Mouse (Mus musculus) limb, embryonic 15.5 days (tissue): ENCODE measurements at regions not wholly inside any gene's neighbourhood (a gene's known extent, or its start where the extent isn't known, plus 50 kb on each side); places are given as distances from the start of the nearest gene placed in this dataset.

Experiments
- ATAC-seq: fragments of 200-750 bp; cut with Nextera tagmentation; 2 replicates; pipeline ENCODE4 v1.8.0; 2017; ENCODE audit warnings: low read depth, moderate TSS enrichment; ENCODE audit not compliant: insufficient number of reproducible peaks, low FRiP score, low TSS enrichment
- H3K27ac ChIP-seq: fragments of 300-500 bp; sonication (generic); 2 replicates; pipeline ENCODE4 v1.5.1; 2015; ENCODE audit warnings: moderate library complexity, mild to moderate bottlenecking, inconsistent platforms
- H3K27me3 ChIP-seq: fragments of 300-500 bp; sonication (generic); 2 replicates; pipeline ENCODE4 v1.6.1; 2015; ENCODE audit warnings: inconsistent platforms
- H3K36me3 ChIP-seq: fragments of 300-500 bp; sonication (generic); 2 replicates; pipeline ENCODE4 v1.6.1; 2015; ENCODE audit warnings: inconsistent platforms
- H3K4me1 ChIP-seq: fragments of 300-500 bp; sonication (generic); 2 replicates; pipeline ENCODE4 v1.6.1; 2015; ENCODE audit warnings: inconsistent platforms
- H3K4me2 ChIP-seq: fragments of 300-500 bp; sonication (generic); 2 replicates; pipeline ENCODE4 v1.6.1; 2015; ENCODE audit warnings: mild to moderate bottlenecking, inconsistent platforms
- H3K4me3 ChIP-seq: fragments of 300-500 bp; sonication (generic); 2 replicates; pipeline ENCODE4 v1.5.1; 2015; ENCODE audit warnings: mild to moderate bottlenecking, inconsistent platforms
- H3K9ac ChIP-seq: fragments of 300-500 bp; sonication (generic); 2 replicates; pipeline ENCODE4 v1.6.1; 2015; ENCODE audit warnings: inconsistent platforms
- H3K9me3 ChIP-seq: fragments of 300-500 bp; sonication (generic); 2 replicates; pipeline ENCODE4 v1.6.1; 2016; ENCODE audit warnings: inconsistent platforms
- WGBS: fragments of 180-500 bp; shearing (Covaris S2); methylation state at CpG from one replicate; pipeline ENCODE4 v1.1.7; 2015; 5-methylcytosine and 5-hydroxymethylcytosine counted together

- Histone ChIP-seq H3K9ac (no peak overlapping the region), H3K4me2 (no peak overlapping the region), H3K4me1 (peaks cover 26% of the 10 kb centered on the region), H3K27ac (no peak overlapping the region), H3K36me3 (no peaks in the 10 kb centered on the region), H3K27me3 (peaks cover 5% of the 10 kb centered on the region; the same call in 1 of the 2 replicates), H3K9me3 (no peaks in the 10 kb centered on the region), H3K4me3 (no peak overlapping the region)
- ATAC-seq: no peak
- whole genome bisulfite sequencing: 64% methylated on average over 12 of the region's 12 CpGs
Measured at GRCm38 (mm10) chr13:59251252-59252006, 333.6 kb downstream of the Agtpbp1 start.

GRCm38 (mm10) chr13:59248411-59248810 is 336.6 kb downstream of the Agtpbp1 start:
- no peak for ATAC-seq
- no peak overlapping the region for H3K27ac ChIP-seq
- H3K4me2 ChIP-seq: no peak overlapping the region
- H3K4me1 ChIP-seq: peaks cover 15% of the 10 kb centered on the region
- H3K36me3 ChIP-seq: no peaks in the 10 kb centered on the region
- H3K4me3 ChIP-seq: no peak overlapping the region
- no peak overlapping the region for H3K9ac ChIP-seq
- peaks cover 5% of the 10 kb centered on the region; the same call in 1 of the 2 replicates for H3K27me3 ChIP-seq
- WGBS: 48% methylated on average over 9 of the region's 9 CpGs
- no peaks in the 10 kb centered on the region for H3K9me3 ChIP-seq

- peak; percentile 74; the same call in 1 of the 2 replicates for ATAC-seq
- Histone ChIP-seq H3K27ac (0 out of 2 replicates have a peak overlapping the region, but pooled peaks have one; percentile 1), H3K36me3 (no peaks in the 10 kb centered on the region), H3K9ac (no peak overlapping the region), H3K4me1 (peaks cover 13% of the 10 kb centered on the region), H3K4me2 (no peak overlapping the region), H3K4me3 (no peak overlapping the region), H3K9me3 (no peaks in the 10 kb centered on the region), H3K27me3 (0 out of 2 replicates have a peak, but pooled peaks cover 2% of the 10 kb centered on the region)
- 62% methylated on average over 7 of the region's 7 CpGs for WGBS
Measured at GRCm38 (mm10) chr13:59246984-59247537, 338.0 kb downstream of the Agtpbp1 start.

- Histone ChIP-seq H3K27ac (no peak overlapping the region), H3K27me3 (0 out of 2 replicates have a peak, but pooled peaks cover under 1% of the 10 kb centered on the region), H3K9me3 (no peaks in the 10 kb centered on the region), H3K4me3 (no peak overlapping the region), H3K9ac (no peak overlapping the region), H3K4me2 (no peak overlapping the region), H3K36me3 (no peaks in the 10 kb centered on the region), H3K4me1 (peaks cover 13% of the 10 kb centered on the region)
- ATAC-seq: no peak
- 61% methylated on average over 6 of the region's 6 CpGs for WGBS
Measured at GRCm38 (mm10) chr13:59246070-59246469, 339.0 kb downstream of the Agtpbp1 start.

GRCm38 (mm10) chr13:59244622-59245021 is 340.4 kb downstream of the Agtpbp1 start:
- no peak overlapping the region for H3K4me2 ChIP-seq
- WGBS: 92% methylated on average over 1 of the region's 1 CpGs
- no peaks in the 10 kb centered on the region for H3K36me3 ChIP-seq
- ATAC-seq: no peak
- no peak overlapping the region for H3K27ac ChIP-seq
- no peaks in the 10 kb centered on the region for H3K27me3 ChIP-seq
- H3K9ac ChIP-seq: no peak overlapping the region
- H3K9me3 ChIP-seq: no peaks in the 10 kb centered on the region
- H3K4me3 ChIP-seq: no peak overlapping the region
- H3K4me1 ChIP-seq: peaks cover 13% of the 10 kb centered on the region

- 55% methylated on average over 4 of the region's 4 CpGs for WGBS
Measured at GRCm38 (mm10) chr13:59242671-59243070, 342.4 kb downstream of the Agtpbp1 start.

GRCm38 (mm10) chr13:59238696-59239095 is 346.3 kb downstream of the Agtpbp1 start:
- Histone ChIP-seq H3K9me3 (no peaks in the 10 kb centered on the region), H3K9ac (no peak overlapping the region), H3K4me1 (peaks cover 12% of the 10 kb centered on the region), H3K27me3 (no peaks in the 10 kb centered on the region), H3K36me3 (no peaks in the 10 kb centered on the region), H3K27ac (peak overlapping the region; percentile 54; the same call in 1 of the 2 replicates), H3K4me3 (no peak overlapping the region), H3K4me2 (no peak overlapping the region)
- WGBS: 32% methylated on average over 1 of the region's 1 CpGs
- ATAC-seq: peak; percentile 85

More at GRCm38 (mm10) chr13:59242671-59243070, 342.4 kb downstream of the Agtpbp1 start:
- Histone ChIP-seq H3K9ac (no peak overlapping the region), H3K4me3 (no peak overlapping the region), H3K27ac (no peak overlapping the region), H3K27me3 (no peaks in the 10 kb centered on the region), H3K4me2 (no peak overlapping the region), H3K9me3 (no peaks in the 10 kb centered on the region), H3K36me3 (no peaks in the 10 kb centered on the region), H3K4me1 (peaks cover 17% of the 10 kb centered on the region)
- ATAC-seq: no peak

- 88% methylated on average over 9 of the region's 9 CpGs for WGBS
- no peaks in the 10 kb centered on the region for H3K27me3 ChIP-seq
- H3K4me2 ChIP-seq: no peak overlapping the region
- no peak overlapping the region for H3K4me3 ChIP-seq
- H3K4me1 ChIP-seq: peaks cover 12% of the 10 kb centered on the region
- no peak overlapping the region for H3K9ac ChIP-seq
- no peaks in the 10 kb centered on the region for H3K36me3 ChIP-seq
- no peak for ATAC-seq
- H3K9me3 ChIP-seq: no peaks in the 10 kb centered on the region
- H3K27ac ChIP-seq: no peak overlapping the region
Measured at GRCm38 (mm10) chr13:59235836-59236235, 349.2 kb downstream of the Agtpbp1 start.

GRCm38 (mm10) chr13:59229111-59229541 is 355.9 kb downstream of the Agtpbp1 start:
- 85% methylated on average over 6 of the region's 6 CpGs for WGBS
- Histone ChIP-seq H3K4me1 (peaks cover 9% of the 10 kb centered on the region; the same call in 1 of the 2 replicates), H3K4me2 (no peak overlapping the region), H3K4me3 (no peak overlapping the region), H3K9me3 (no peaks in the 10 kb centered on the region), H3K27ac (no peak overlapping the region), H3K36me3 (no peaks in the 10 kb centered on the region), H3K27me3 (no peaks in the 10 kb centered on the region; the same call in 1 of the 2 replicates), H3K9ac (no peak overlapping the region)
- ATAC-seq: no peak

- no peak for ATAC-seq
- Histone ChIP-seq H3K36me3 (no peaks in the 10 kb centered on the region), H3K4me1 (peaks cover 9% of the 10 kb centered on the region; the same call in 1 of the 2 replicates), H3K9me3 (no peaks in the 10 kb centered on the region), H3K27me3 (no peaks in the 10 kb centered on the region; the same call in 1 of the 2 replicates), H3K9ac (no peak overlapping the region), H3K4me2 (no peak overlapping the region), H3K27ac (no peak overlapping the region), H3K4me3 (no peak overlapping the region)
- 35% methylated on average over 12 of the region's 12 CpGs for WGBS
Measured at GRCm38 (mm10) chr13:59228059-59228830, 356.8 kb downstream of the Agtpbp1 start.

GRCm38 (mm10) chr13:59227523-59228058 is 357.4 kb downstream of the Agtpbp1 start:
- Histone ChIP-seq H3K36me3 (no peaks in the 10 kb centered on the region), H3K4me3 (no peak overlapping the region), H3K9ac (no peak overlapping the region), H3K4me1 (peaks cover 9% of the 10 kb centered on the region; the same call in 1 of the 2 replicates), H3K4me2 (no peak overlapping the region), H3K27ac (no peak overlapping the region), H3K27me3 (no peaks in the 10 kb centered on the region; the same call in 1 of the 2 replicates), H3K9me3 (no peaks in the 10 kb centered on the region)
- 85% methylated on average over 13 of the region's 13 CpGs for WGBS
- ATAC-seq: no peak
